Mouse (Mus musculus): ENCODE data around the gene Rab43.

DNA sequence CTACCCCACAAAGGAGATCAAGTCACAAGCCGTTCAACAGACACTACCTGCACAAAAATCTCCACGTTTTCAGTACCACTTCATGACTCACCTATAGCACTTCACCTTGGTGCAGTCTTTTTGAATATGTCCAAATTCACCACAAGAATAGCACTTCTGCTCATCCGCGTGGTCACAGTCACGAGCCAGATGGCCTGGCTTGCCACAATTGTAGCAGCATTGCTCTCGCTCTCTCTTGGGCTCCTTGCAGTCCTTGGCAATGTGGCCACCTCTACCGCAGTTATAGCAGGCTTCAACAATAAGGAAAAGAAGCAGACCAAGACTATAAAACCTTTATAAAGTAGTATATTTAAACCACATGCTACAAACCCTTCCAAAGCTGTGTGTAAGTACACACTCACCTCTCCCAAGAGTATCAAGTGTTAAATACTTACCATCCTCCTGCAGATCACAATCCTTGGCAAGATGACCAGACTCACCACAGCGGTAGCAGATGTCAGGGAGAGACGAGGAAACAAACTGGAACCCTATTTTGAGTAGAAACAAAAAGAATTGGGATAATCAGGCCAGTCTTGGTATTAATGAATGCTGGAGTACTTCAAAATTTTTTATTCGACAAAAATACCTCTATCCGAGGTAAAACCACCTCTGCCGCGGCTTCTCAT lies 33.2 kb upstream of the Rab43 start:
- no peak for TF ChIP-seq CTCF (IDR thresholded peaks at IDR 0.05; ENCODE audit: control insufficient read depth, insufficient read depth, insufficient read length)
- no peak for TF ChIP-seq MYOD1 (IDR thresholded peaks at IDR 0.05; ENCODE audit: control insufficient read depth, insufficient read length, low read depth)
- no peak for TF ChIP-seq MAX (IDR thresholded peaks at IDR 0.05)
- no peak for TF ChIP-seq MYOG (IDR thresholded peaks at IDR 0.05; ENCODE audit: control insufficient read depth, extremely low read depth, insufficient read length)
